Mouse (Mus musculus) adrenal gland, adult 8-10 months (tissue): Measurements from ENCODE around the gene Kif1c. TPM values are rescaled to one million over a fixed set of nuclear protein-coding genes. Genes with fewer than 3 reads are reported as not detected.
"Not testable (repeated sequence)": the region's sequence is repeated elsewhere in the genome, so short reads cannot be mapped to it uniquely, and the experiment has no call there.

Source experiments
- DNase-seq: peaks from one replicate; pipeline ENCODE4 v3.0.0; 2022
- microRNA-seq, 2 experiments: library from miRNA; unstranded; fragments of <30 nt; microRNA quantifications; one replicate each; pipeline ENCODE4 v1.2.0; 2022
- total RNA-seq, 4 experiments: library from RNA; stranded (reverse); gene quantifications; 2 replicates each; pipeline ENCODE4 v1.2.4; 2022

Gene Kif1c
- total RNA-seq, 4 experiments from 2014 or later, result 130 to 210 (median 165) TPM

- DNase-seq, result no peak
These were observed 45.3 kb downstream of the Kif1c start for GRCm38 (mm10) chr11:70745636-70746035.

- no peak for DNase-seq
These were observed 47.7 kb downstream of the Kif1c start for GRCm38 (mm10) chr11:70747876-70748545.

GRCm38 (mm10) chr11:70752337-70753017 is 52.1 kb downstream of the Kif1c start:
- DNase-seq, result no peak

DNA sequence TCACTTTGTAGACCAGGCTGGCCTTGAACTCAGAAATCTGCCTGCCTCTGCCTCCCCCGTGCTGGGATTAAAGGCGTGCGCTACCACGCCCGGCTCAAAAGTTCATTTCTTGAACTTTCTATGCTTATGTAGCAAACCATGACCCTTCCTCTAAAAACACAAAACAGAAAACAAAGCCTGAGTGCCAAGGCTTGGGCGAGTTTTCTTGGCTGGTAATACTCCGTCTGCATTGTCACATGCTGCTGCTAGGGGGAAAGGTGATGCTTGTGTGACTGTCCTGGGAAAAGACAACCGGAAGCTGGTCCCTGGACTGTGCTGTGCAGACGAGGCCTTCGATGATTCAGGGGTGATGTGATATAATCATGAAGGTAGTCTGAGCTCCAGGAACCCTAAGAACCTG is 52.8 kb downstream of the Kif1c start:
- no peak for DNase-seq

GRCm38 (mm10) chr11:70754476-70754875 is 54.1 kb downstream of the Kif1c start:
- DNase-seq, result no peak

- no peak for DNase-seq
These were observed 54.6 kb downstream of the Kif1c start for GRCm38 (mm10) chr11:70754958-70755357.

GRCm38 (mm10) chr11:70755645-70756044 is 55.3 kb downstream of the Kif1c start:
- DNase-seq, result peak; percentile 51

GRCm38 (mm10) chr11:70760446-70760845 is 60.1 kb downstream of the Kif1c start:
- DNase-seq, result not testable (repeated sequence)

- no peak for DNase-seq
These were observed 62.3 kb downstream of the Kif1c start for GRCm38 (mm10) chr11:70762641-70763040.

DNA sequence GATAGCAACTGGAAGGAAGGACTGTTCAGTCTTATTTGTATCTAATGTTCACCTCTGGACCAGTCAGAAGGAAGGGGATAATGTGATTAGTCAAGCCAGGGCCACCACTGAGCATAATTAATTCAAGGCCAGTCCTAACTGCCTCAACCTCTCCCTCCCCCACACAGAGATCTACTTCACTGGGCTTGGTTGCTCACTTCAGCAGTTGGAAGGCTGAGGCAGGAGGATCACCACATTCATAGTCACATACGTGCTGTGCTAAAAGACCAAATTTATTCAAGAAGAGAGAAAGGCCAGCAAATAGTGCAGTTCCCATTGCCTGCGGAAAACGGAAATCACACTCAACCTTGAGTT is 63.2 kb downstream of the Kif1c start:
- DNase-seq, result no peak

DNA sequence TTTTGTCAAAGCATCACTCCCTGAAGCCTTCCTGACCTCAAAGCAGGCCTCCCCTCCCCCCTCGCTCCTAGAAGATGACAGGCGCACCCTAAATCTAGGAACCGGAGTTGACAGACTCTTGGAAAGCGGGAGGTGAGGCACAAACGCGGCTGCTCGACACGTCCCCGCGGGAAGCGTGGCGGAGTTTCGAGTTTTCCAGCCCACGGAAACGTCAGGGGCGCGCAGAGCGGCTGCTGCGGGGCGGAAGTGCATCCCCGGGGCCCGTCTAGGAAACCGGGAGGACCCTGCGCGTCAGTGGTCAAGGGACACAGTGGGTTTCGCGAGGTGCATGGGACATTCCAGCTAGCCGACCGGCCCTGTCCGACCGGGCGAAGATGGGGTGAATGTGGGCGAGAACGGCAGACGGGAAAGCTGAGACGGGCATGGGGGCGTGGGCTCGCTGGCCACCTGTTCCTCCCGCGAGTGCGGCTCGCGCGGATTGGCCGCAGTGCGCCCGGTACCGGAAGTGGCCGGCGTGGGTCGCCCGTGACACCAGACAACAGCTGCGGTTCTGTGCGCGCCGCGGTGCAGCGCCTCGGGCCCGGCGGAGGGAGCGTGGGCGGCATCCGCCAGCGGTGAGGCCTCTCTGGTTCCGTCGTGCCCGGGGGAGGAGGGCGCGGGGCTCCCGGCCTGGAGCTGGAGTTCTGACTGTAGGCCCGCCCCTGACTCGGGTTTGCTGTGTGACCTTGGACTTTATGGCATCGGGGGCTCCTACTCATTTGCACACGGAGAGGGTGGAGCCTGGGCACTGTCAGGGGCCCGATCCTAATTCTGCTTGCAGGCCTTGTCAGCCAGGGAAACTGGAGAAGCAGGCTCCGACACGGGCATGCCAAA is 63.8 kb downstream of the Kif1c start, which contains the start of gene Zfp3:
TSS of gene Zfp3 (plus strand) at position 274 of the 873 bp plus-strand sequence.
- DNase-seq, result peak; percentile 79

- DNase-seq, result peak; percentile 47
These were observed 65.6 kb downstream of the Kif1c start for GRCm38 (mm10) chr11:70765776-70766445.

GRCm38 (mm10) chr11:70770804-70771203 is 70.5 kb downstream of the Kif1c start:
- no peak for DNase-seq

DNA sequence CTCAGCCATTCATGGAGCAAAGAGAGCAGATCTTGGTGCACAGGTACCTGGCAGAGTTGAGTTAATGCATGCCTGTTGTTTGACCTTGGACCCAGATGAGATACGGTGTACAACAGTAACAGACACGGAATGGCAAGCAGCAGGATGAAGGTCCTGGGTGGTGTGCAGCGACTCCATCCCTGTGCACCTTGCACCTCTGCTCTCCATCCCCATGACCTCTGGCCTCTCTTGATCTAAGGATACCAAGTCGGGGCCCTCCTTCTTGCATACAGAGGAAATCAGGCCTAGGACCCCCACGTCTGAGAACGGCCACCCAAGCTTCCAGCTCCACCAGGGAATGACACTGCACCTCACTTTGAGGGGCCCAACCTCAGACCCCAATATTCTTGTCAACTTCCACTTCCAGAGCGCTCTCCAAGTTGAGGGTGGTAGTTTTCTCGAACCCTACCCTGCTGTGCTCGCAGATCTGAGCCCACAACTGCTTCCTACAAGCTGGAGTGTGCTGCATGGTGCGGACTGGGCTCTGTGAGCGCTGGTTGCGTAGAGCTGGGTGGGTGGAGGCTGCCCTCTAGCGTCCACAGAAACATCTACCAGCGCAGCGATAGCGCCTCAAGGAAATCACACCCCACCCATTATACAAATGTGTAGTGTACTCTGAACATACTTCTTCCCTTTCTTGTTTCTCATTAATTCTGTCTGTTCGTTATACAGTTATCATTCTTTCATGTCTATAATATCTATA is 76.7 kb downstream of the Kif1c start:
- peak; percentile 51 for DNase-seq

DNA sequence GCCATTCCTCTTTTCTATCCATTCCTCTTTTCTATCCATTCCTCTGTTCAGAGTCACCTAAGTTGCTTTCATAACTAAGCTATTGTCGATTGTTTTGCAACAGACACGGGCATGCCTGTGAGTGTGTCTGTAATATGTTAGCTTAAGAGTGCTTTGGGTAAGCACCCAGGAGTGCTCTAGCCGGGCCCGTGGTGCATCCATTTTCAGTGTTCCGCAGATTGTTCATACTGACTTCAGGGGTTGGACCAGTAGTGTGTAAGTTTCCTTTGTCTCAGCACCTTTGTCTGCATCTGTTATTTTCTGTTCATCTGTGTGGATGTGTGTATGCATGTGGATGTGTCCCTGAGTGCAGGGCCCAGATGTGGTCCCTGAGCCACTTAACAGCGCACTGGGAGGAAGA is 77.3 kb downstream of the Kif1c start:
- DNase-seq, result no peak

GRCm38 (mm10) chr11:70778058-70778457 is 77.7 kb downstream of the Kif1c start:
- not testable (repeated sequence) for DNase-seq

Small RNAs within 50 kb of the gene (microRNA-seq; reads per million reads assigned to microRNA genes)
- gene Gm22760, result 0 reads per million in 2 experiments
- 0 to 0.34 reads per million in 2 experiments for gene Mir6925

Other genes with a start within 250 kb of the Kif1c start
- gene Med11, start 248.6 kb upstream of the Kif1c start, total RNA-seq, result 10 to 100 TPM; 23.4 to 24.4 (median 24.2) TPM
- gene Zmynd15, start 241.1 kb upstream of the Kif1c start, total RNA-seq, result 1 to 10 TPM; 1.7 to 4.3 (median 3.0) TPM
- 10 to 100 TPM in 3 of 4 experiments, 1 to 10 TPM in 1; 9.4 to 18.2 (median 16.1) TPM for gene Cxcl16, start 240.6 kb upstream of the Kif1c start, total RNA-seq
- not detected for gene Tm4sf5, start 195.3 kb upstream of the Kif1c start, total RNA-seq
- gene Vmo1, start 185.9 kb upstream of the Kif1c start, total RNA-seq, result under 1 TPM in 1 of 4 experiments, not detected in 3; 0.46 TPM
- gene Gltpd2, start 181.4 kb upstream of the Kif1c start, total RNA-seq, result not detected
- gene Psmb6, start 175.2 kb upstream of the Kif1c start, total RNA-seq, result 100 to 1,000 TPM; 247 to 298 (median 278) TPM
- gene Gm40193, start 167.6 kb upstream of the Kif1c start, total RNA-seq, result not detected
- gene Pld2, start 160.5 kb upstream of the Kif1c start, total RNA-seq, result 10 to 100 TPM in 2 of 4 experiments, 1 to 10 TPM in 2; 7.8 to 15.0 (median 11.2) TPM
- 10 to 100 TPM; 50.6 to 90.5 (median 71.2) TPM for gene Mink1, start 137.7 kb upstream of the Kif1c start, total RNA-seq
- gene 4930544D05Rik, start 84.7 kb upstream of the Kif1c start, total RNA-seq, result not detected
- gene Chrne, start 81.3 kb upstream of the Kif1c start, total RNA-seq, result not detected
- gene Gp1ba, start 61.4 kb upstream of the Kif1c start, total RNA-seq, result not detected
- 100 to 1,000 TPM in 2 of 4 experiments, 10 to 100 TPM in 2; 82.3 to 136 (median 110) TPM for gene Rnf167, start 53.3 kb upstream of the Kif1c start, total RNA-seq
- 100 to 1,000 TPM; 121 to 137 (median 127) TPM for gene Slc25a11, start 53.1 kb upstream of the Kif1c start, total RNA-seq
- gene Pfn1, start 45.9 kb upstream of the Kif1c start, total RNA-seq, result 1,000 to 10,000 TPM in 1 of 4 experiments, 100 to 1,000 TPM in 3; 582 to 1,056 (median 737) TPM
- 10 to 100 TPM; 39.4 to 66.5 (median 54.7) TPM for gene Eno3, start 43.3 kb upstream of the Kif1c start, total RNA-seq
- 100 to 1,000 TPM in 1 of 4 experiments, 10 to 100 TPM in 3; 79.2 to 112 (median 89.0) TPM for gene Spag7, start 31.1 kb upstream of the Kif1c start, total RNA-seq
- 10 to 100 TPM; 42.7 to 57.7 (median 49.8) TPM for gene Camta2, start 12.4 kb upstream of the Kif1c start, total RNA-seq
- gene Inca1, start 393 bp upstream of the Kif1c start, total RNA-seq, result 10 to 100 TPM in 2 of 4 experiments, 1 to 10 TPM in 2; 5.3 to 11.4 (median 8.6) TPM
- gene Zfp3, start 63.7 kb downstream of the Kif1c start, total RNA-seq, result 10 to 100 TPM; 11.7 to 14.8 (median 13.9) TPM
- 1 to 10 TPM; 1.1 to 2.7 (median 2.0) TPM for gene Scimp, start 112.0 kb downstream of the Kif1c start, total RNA-seq
- 100 to 1,000 TPM; 127 to 241 (median 172) TPM for gene Rabep1, start 144.2 kb downstream of the Kif1c start, total RNA-seq